ENCODE assay signal across 13 mouse cellular contexts in genomic region chr11:71017051-71017450, GRCm38 (mm10).
"Had no signal": no experiment of that assay in that cellular context is flagged by ENCODE, and none has a peak within 500 bp of the region (broad histone marks: within the 10 kb centered on the region; RNA-seq: fewer than 3 reads in every experiment).

No protein-coding gene starts in this region.

- DNase-seq: kidney, adult 18-20 months; kidney, postnatal 10 days; kidney, postnatal 4 days; liver, embryonic 13.5 days; lung, postnatal 4 days; right cerebral cortex, postnatal 14 days; thymus, postnatal 36 days had no signal

- H3K4me3 ChIP-seq: layer of hippocampus, adult 2 months; limb, embryonic 12.5 days had no signal

- H3K9ac ChIP-seq: limb, embryonic 12.5 days had no signal

- H3K27ac ChIP-seq: layer of hippocampus, adult 2 months; limb, embryonic 12.5 days; liver, embryonic 13.5 days had no signal

- H3K27me3 ChIP-seq: limb, embryonic 12.5 days; liver, embryonic 13.5 days; megakaryocyte, embryonic 14.5 days had no signal

- ATAC-seq: lung, postnatal 0 days; midbrain, embryonic 16.5 days had no signal

- H3K9me3 ChIP-seq: limb, embryonic 12.5 days; liver, embryonic 13.5 days; megakaryocyte, embryonic 14.5 days had no signal

- H3K4me2 ChIP-seq: limb, embryonic 12.5 days; midbrain, embryonic 11.5 days had no signal
